Mouse (Mus musculus) MEL (cell line): ENCODE measurements around the gene Fer.

Experiments
- CHD2 ChIP-seq: IDR thresholded peaks from 2 replicates; pipeline ENCODE4 v1.6.1; 2011; ENCODE audit warnings: low read length, improper control_type of control experiment
- CTCF ChIP-seq, 3 experiments: IDR thresholded peaks in 2 of 3; conservative IDR thresholded peaks in 1 of 3; 2 replicates each; pipeline ENCODE4 v1.5.1; 2011 to 2012; ENCODE audit warnings: low read length in 3 of 3, low read depth in 2 of 3, mild to moderate bottlenecking in 2 of 3, improper control_type of control experiment in 1 of 3, inconsistent platforms in 1 of 3, mixed read lengths in 1 of 3, moderate library complexity in 1 of 3; ENCODE audit not compliant: control insufficient read depth in 1 of 3, insufficient read depth in 1 of 3, poor library complexity in 1 of 3, severe bottlenecking in 1 of 3
- E2F4 ChIP-seq: IDR thresholded peaks from 2 replicates; pipeline ENCODE4 v1.6.1; 2011; ENCODE audit warnings: low read depth, low read length, improper control_type of control experiment, borderline replicate concordance
- JUND ChIP-seq: IDR thresholded peaks from 2 replicates; pipeline ENCODE4 v1.6.1; 2011; ENCODE audit warnings: low read depth, mild to moderate bottlenecking, improper control_type of control experiment, low read length
- MAX ChIP-seq: IDR thresholded peaks from 2 replicates; pipeline ENCODE4 v1.6.1; 2011; ENCODE audit warnings: low read length, improper control_type of control experiment
- POLR2A ChIP-seq, 2 experiments: IDR thresholded peaks; 2 replicates each; pipeline ENCODE4 v1.6.1; 2011 to 2012; ENCODE audit warnings: low read length in 2 of 2, mild to moderate bottlenecking in 2 of 2, control low read depth in 1 of 2, improper control_type of control experiment in 1 of 2, low read depth in 1 of 2, moderate library complexity in 1 of 2; ENCODE audit not compliant: control insufficient read depth in 1 of 2, insufficient read depth in 1 of 2, poor library complexity in 1 of 2
- POLR2AphosphoS5 ChIP-seq: IDR thresholded peaks from 2 replicates; pipeline ENCODE4 v1.6.1; 2012; ENCODE audit warnings: low read depth, borderline replicate concordance, mild to moderate bottlenecking, inconsistent platforms, low read length, moderate library complexity, mixed read lengths
- ZNF384 ChIP-seq: IDR thresholded peaks from 2 replicates; pipeline ENCODE4 v1.6.1; 2012; ENCODE audit warnings: low read depth, mild to moderate bottlenecking, inconsistent platforms, low read length, improper control_type of control experiment

- TF ChIP-seq JUND (no peak), CTCF (IDR thresholded peaks at IDR 0.05 in 2 of 3, conservative IDR thresholded peaks at IDR 0.05 in 1 of 3; ENCODE audit: control insufficient read depth in 1 of 3, insufficient read depth in 1 of 3, low read depth in 2 of 3, low read length in 3 of 3, poor library complexity in 1 of 3, severe bottlenecking in 1 of 3) (no peak), POLR2A (IDR thresholded peaks at IDR 0.05; ENCODE audit: control insufficient read depth in 1 of 2, insufficient read depth in 1 of 2, low read depth in 1 of 2, low read length in 2 of 2, poor library complexity in 1 of 2) (no peak), ZNF384 (no peak), MAX (no peak), CHD2 (no peak), POLR2AphosphoS5 (no peak), E2F4 (no peak)
Observed at GRCm38 (mm10) chr17:64122556-64122955, 259.7 kb downstream of the Fer start.
